Mouse (Mus musculus): ENCODE data around the gene Cd9. TPM values are rescaled to one million over a fixed set of nuclear protein-coding genes. Genes with fewer than 3 reads are reported as not detected.

Gene Cd9
- total and polyA plus RNA-seq, 3 experiments: 12.1 to 27.5 (median 21.6) TPM

DNA sequence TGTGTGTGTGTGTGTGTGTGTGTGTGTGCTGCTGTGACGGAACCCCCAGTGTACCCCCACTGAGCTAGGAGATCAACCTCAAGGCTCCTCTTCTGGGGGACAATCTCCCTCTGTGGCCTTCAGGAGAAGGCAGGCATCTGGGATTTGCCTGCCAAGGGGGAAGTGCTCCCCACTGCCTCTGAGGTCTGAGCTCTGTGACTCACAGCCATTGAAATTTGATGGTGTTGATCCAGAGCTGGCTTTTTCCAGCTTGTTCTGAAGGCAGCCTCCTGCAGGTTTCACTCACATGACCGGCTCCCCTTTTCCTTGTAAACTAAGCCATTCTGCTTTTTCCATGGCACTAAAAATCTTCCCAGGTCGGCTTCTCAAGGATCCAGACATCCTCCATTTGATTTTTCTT lies 70.4 kb downstream of the Cd9 start:
- Histone ChIP-seq H3K36me3 (replicated peaks in 1 of 2; ENCODE audit: control insufficient read depth in 1 of 2, insufficient read depth in 1 of 2, low read length in 1 of 2) (no peaks in the 10 kb centered on the region), H3K79me2 (replicated peaks; ENCODE audit: control insufficient read depth, extremely low read depth, insufficient read depth, poor library complexity, severe bottlenecking) (no peaks in the 10 kb centered on the region), H3K27me3 (replicated peaks) (peaks cover 49% of the 10 kb centered on the region), H3K27ac (ENCODE audit: insufficient read depth, low read depth) (no peak overlapping the region), H3K4me1 (ENCODE audit: control insufficient read depth in 1 of 2, insufficient read depth in 2 of 2) (peaks cover 10 to 17% of the 10 kb centered on the region in 2 experiments; a peak in 3 of 4 replicates), H3K9ac (ENCODE audit: insufficient read depth, low read depth) (no peak overlapping the region), H3K4me2 (ENCODE audit: insufficient read depth, low read depth, poor library complexity, severe bottlenecking) (no peak overlapping the region), H3K9me3 (replicated peaks; ENCODE audit: low read length) (no peaks in the 10 kb centered on the region), H3K4me3 (replicated peaks in 1 of 3; ENCODE audit: low read depth in 2 of 3, low read length in 2 of 3, poor library complexity in 1 of 3) (no peak overlapping the region)
- TF ChIP-seq JUND (conservative IDR thresholded peaks at IDR 0.05; ENCODE audit: low read depth, low read length): no peak
- TF ChIP-seq POLR2A (IDR thresholded peaks at IDR 0.05; ENCODE audit: low read depth, low read length): no peak
- TF ChIP-seq CTCF (conservative IDR thresholded peaks at IDR 0.05 in 1 of 2, IDR thresholded peaks at IDR 0.05 in 1 of 2; ENCODE audit: low read depth in 2 of 2, low read length in 2 of 2): no peak
- TF ChIP-seq SMC3 (IDR thresholded peaks at IDR 0.05; ENCODE audit: low read depth, low read length): no peak
- TF ChIP-seq MAFK (IDR thresholded peaks at IDR 0.05; ENCODE audit: insufficient replicate concordance, low read length): no peak
- no peak for TF ChIP-seq NELFE (IDR thresholded peaks at IDR 0.05; ENCODE audit: low read depth, low read length)
- no peak for TF ChIP-seq JUN (IDR thresholded peaks at IDR 0.05; ENCODE audit: insufficient read depth, low read depth, low read length)
- no peak for TF ChIP-seq CHD1 (IDR thresholded peaks at IDR 0.05; ENCODE audit: low read depth, low read length)
- TF ChIP-seq E2F4 (IDR thresholded peaks at IDR 0.05; ENCODE audit: insufficient replicate concordance, low read depth, low read length): no peak
- TF ChIP-seq HCFC1 (IDR thresholded peaks at IDR 0.05; ENCODE audit: low read depth, low read length): no peak
- TF ChIP-seq ZNF384 (IDR thresholded peaks at IDR 0.05; ENCODE audit: low read depth, low read length): no peak
- no peak for TF ChIP-seq MXI1 (IDR thresholded peaks at IDR 0.05; ENCODE audit: low read depth, low read length)
- no peak for TF ChIP-seq USF1 (IDR thresholded peaks at IDR 0.05; ENCODE audit: low read depth, low read length)
- no peak for TF ChIP-seq USF2 (conservative IDR thresholded peaks at IDR 0.05; ENCODE audit: low read depth, low read length)
- TF ChIP-seq ZMIZ1 (IDR thresholded peaks at IDR 0.05; ENCODE audit: low read depth, low read length): no peak
- TF ChIP-seq MEF2A (IDR thresholded peaks at IDR 0.05; ENCODE audit: borderline replicate concordance, low read depth, low read length): no peak
- TF ChIP-seq KAT2A (IDR thresholded peaks at IDR 0.05; ENCODE audit: insufficient replicate concordance, low read length): no peak
- TF ChIP-seq PAX5 (IDR thresholded peaks at IDR 0.05; ENCODE audit: low read length): no peak
- TF ChIP-seq NRF1 (IDR thresholded peaks at IDR 0.05; ENCODE audit: low read depth, low read length): no peak
- no peak for TF ChIP-seq IRF4 (IDR thresholded peaks at IDR 0.05; ENCODE audit: low read depth, low read length)
- dilution Hi-C loops (cut with MboI; ENCODE audit: extremely low pct_ligation_motif_present, extremely low pct_unique_long_range_greater_than_20kb, low sequenced_read_pairs): no loop called here
- no peak for DNase-seq (ENCODE audit: extremely low read depth)
- in situ Hi-C loops (cut with MboI; ENCODE audit: low pct_ligation_motif_present, low pct_unique_long_range_greater_than_20kb, low sequenced_read_pairs): loop anchor here (5.0 kb wide), 1 partner anchor 178 kb away; no protein-coding TSS in a partner anchor

GRCm38 (mm10) chr6:125423507-125423906 lies 71.1 kb downstream of the Cd9 start:
- no peak overlapping the region for H3K4me3 ChIP-seq (replicated peaks in 1 of 3; ENCODE audit: low read depth in 2 of 3, low read length in 2 of 3, poor library complexity in 1 of 3)
- H3K9ac ChIP-seq (ENCODE audit: insufficient read depth, low read depth): no peak overlapping the region
- no peak for DNase-seq (ENCODE audit: extremely low read depth)
- H3K27me3 ChIP-seq (replicated peaks): peaks cover 46% of the 10 kb centered on the region
- no peaks in the 10 kb centered on the region for H3K36me3 ChIP-seq (replicated peaks in 1 of 2; ENCODE audit: control insufficient read depth in 1 of 2, insufficient read depth in 1 of 2, low read length in 1 of 2)
- H3K9me3 ChIP-seq (replicated peaks; ENCODE audit: low read length): no peaks in the 10 kb centered on the region
- dilution Hi-C loops (cut with MboI; ENCODE audit: extremely low pct_ligation_motif_present, extremely low pct_unique_long_range_greater_than_20kb, low sequenced_read_pairs) (no loop called here), in situ Hi-C loops (cut with MboI; ENCODE audit: low pct_ligation_motif_present, low pct_unique_long_range_greater_than_20kb, low sequenced_read_pairs) (loop anchor here (5.0 kb wide), 1 partner anchor 179 kb away; no protein-coding TSS in a partner anchor)
- peaks cover 10 to 17% of the 10 kb centered on the region in 2 experiments; a peak in 3 of 4 replicates for H3K4me1 ChIP-seq (ENCODE audit: control insufficient read depth in 1 of 2, insufficient read depth in 2 of 2)
- TF ChIP-seq KAT2A (IDR thresholded peaks at IDR 0.05; ENCODE audit: insufficient replicate concordance, low read length): no peak
- TF ChIP-seq MYC (IDR thresholded peaks at IDR 0.05; ENCODE audit: low read depth, low read length): no peak
- TF ChIP-seq NELFE (IDR thresholded peaks at IDR 0.05; ENCODE audit: low read depth, low read length): no peak
- TF ChIP-seq USF2 (conservative IDR thresholded peaks at IDR 0.05; ENCODE audit: low read depth, low read length): no peak
- TF ChIP-seq USF1 (IDR thresholded peaks at IDR 0.05; ENCODE audit: low read depth, low read length): no peak
- TF ChIP-seq NRF1 (IDR thresholded peaks at IDR 0.05; ENCODE audit: low read depth, low read length): no peak
- TF ChIP-seq MXI1 (IDR thresholded peaks at IDR 0.05; ENCODE audit: low read depth, low read length): no peak
- TF ChIP-seq PAX5 (IDR thresholded peaks at IDR 0.05; ENCODE audit: low read length): no peak
- TF ChIP-seq ETS1 (conservative IDR thresholded peaks at IDR 0.05; ENCODE audit: low read depth, low read length): no peak
- no peak for TF ChIP-seq ZNF384 (IDR thresholded peaks at IDR 0.05; ENCODE audit: low read depth, low read length)
- TF ChIP-seq HCFC1 (IDR thresholded peaks at IDR 0.05; ENCODE audit: low read depth, low read length): no peak
- no peak for TF ChIP-seq POLR2AphosphoS2 (IDR thresholded peaks at IDR 0.05; ENCODE audit: low read depth, low read length)
- TF ChIP-seq RAD21 (IDR thresholded peaks at IDR 0.05; ENCODE audit: low read depth, low read length): no peak
- H3K79me2 ChIP-seq (replicated peaks; ENCODE audit: control insufficient read depth, extremely low read depth, insufficient read depth, poor library complexity, severe bottlenecking): no peaks in the 10 kb centered on the region
- no peak overlapping the region for H3K27ac ChIP-seq (ENCODE audit: insufficient read depth, low read depth)
- H3K4me2 ChIP-seq (ENCODE audit: insufficient read depth, low read depth, poor library complexity, severe bottlenecking): no peak overlapping the region

Measured in CH12.LX (cell line).